Mouse (Mus musculus): ENCODE measurements at regions not wholly inside any gene's neighbourhood (a gene's known extent, or its start where the extent isn't known, plus 50 kb on each side); places are given as distances from the start of the nearest gene placed in this dataset.
A peak's percentile ranks its signal among the peaks of the same experiment; 100 is the strongest.

- no peak for DNase-seq
These were observed 86.7 kb upstream of the N4bp1 start for GRCm38 (mm10) chr8:86971736-86972135.

GRCm38 (mm10) chr8:86969051-86969450 lies 84.0 kb upstream of the N4bp1 start:
- no peak for DNase-seq

- DNase-seq = peak; percentile 7
These were observed 82.8 kb upstream of the N4bp1 start for GRCm38 (mm10) chr8:86967891-86968311.

GRCm38 (mm10) chr8:86961218-86962195 lies 76.4 kb upstream of the N4bp1 start:
- no peak for DNase-seq
